Mouse (Mus musculus) myocyte (in vitro differentiated cells): ENCODE results near the gene Ddx60. TPM values are rescaled to one million over a fixed set of nuclear protein-coding genes. Genes with fewer than 3 reads are reported as not detected.

Experiments
- H3K27me3 ChIP-seq: one replicate; pipeline ENCODE4 v1.6.1; 2011; ENCODE audit not compliant: control insufficient read depth, insufficient read depth, insufficient read length
- H3K36me3 ChIP-seq: one replicate; pipeline ENCODE4 v1.6.1; 2011; ENCODE audit not compliant: control insufficient read depth, insufficient read depth
- H3K4me2 ChIP-seq: one replicate; pipeline ENCODE4 v1.6.1; 2011; ENCODE audit warnings: low read depth, control low read depth
- H3K4me3 ChIP-seq: one replicate; pipeline ENCODE4 v1.5.1; 2011; ENCODE audit warnings: mild to moderate bottlenecking, control low read depth, moderate library complexity
- H3K79me2 ChIP-seq: one replicate; pipeline ENCODE4 v1.6.1; 2011; ENCODE audit not compliant: control insufficient read depth, insufficient read depth
- H3ac ChIP-seq: one replicate; pipeline ENCODE4 v1.6.1; 2011; ENCODE audit not compliant: control insufficient read depth, insufficient read length
- CEBPB ChIP-seq: IDR thresholded peaks from 2 replicates; pipeline ENCODE4 v1.6.1; 2011; ENCODE audit warnings: mild to moderate bottlenecking, moderate library complexity; ENCODE audit not compliant: poor library complexity, insufficient read depth, severe bottlenecking
- E2F4 ChIP-seq: IDR thresholded peaks from one replicate; pipeline ENCODE4 v1.6.1; 2011; ENCODE audit warnings: mild to moderate bottlenecking, control low read depth, moderate library complexity; ENCODE audit not compliant: insufficient read depth
- MAX ChIP-seq: IDR thresholded peaks from one replicate; pipeline ENCODE4 v1.6.1; 2011; ENCODE audit warnings: low read depth, mild to moderate bottlenecking, control low read depth
- MYOD1 ChIP-seq, 3 experiments: IDR thresholded peaks; one replicate each; pipeline ENCODE4 v1.6.1; 2011; ENCODE audit warnings: control low read depth in 2 of 3, low read depth in 2 of 3, mild to moderate bottlenecking in 2 of 3, moderate library complexity in 1 of 3; ENCODE audit not compliant: insufficient read length in 2 of 3, control insufficient read depth in 1 of 3
- MYOG ChIP-seq, 3 experiments: IDR thresholded peaks; one replicate each; pipeline ENCODE4 v1.6.1; 2011; ENCODE audit warnings: control low read depth in 2 of 3, low read depth in 2 of 3, mild to moderate bottlenecking in 2 of 3; ENCODE audit not compliant: insufficient read length in 2 of 3, control insufficient read depth in 1 of 3, insufficient read depth in 1 of 3
- POLR2A ChIP-seq: IDR thresholded peaks from one replicate; pipeline ENCODE4 v1.6.1; 2011; ENCODE audit warnings: low read depth, mild to moderate bottlenecking, control low read depth, moderate library complexity; ENCODE audit not compliant: insufficient read length
- POLR2AphosphoS2 ChIP-seq: IDR thresholded peaks from one replicate; pipeline ENCODE4 v1.6.1; 2011; ENCODE audit warnings: low read depth, control low read depth; ENCODE audit not compliant: insufficient read length
- REST ChIP-seq: IDR thresholded peaks from one replicate; pipeline ENCODE4 v1.6.1; 2011; ENCODE audit warnings: mild to moderate bottlenecking, control low read depth, moderate library complexity; ENCODE audit not compliant: insufficient read depth, insufficient read length
- SRF ChIP-seq: IDR thresholded peaks from one replicate; pipeline ENCODE4 v1.6.1; 2011; ENCODE audit warnings: low read depth; ENCODE audit not compliant: control insufficient read depth, insufficient read length
- TCF12 ChIP-seq: IDR thresholded peaks from one replicate; pipeline ENCODE4 v1.6.1; 2011; ENCODE audit warnings: mild to moderate bottlenecking, control low read depth; ENCODE audit not compliant: poor library complexity, insufficient read depth, severe bottlenecking
- TCF3 ChIP-seq: IDR thresholded peaks from one replicate; pipeline ENCODE4 v1.6.1; 2011; ENCODE audit warnings: low read depth, control low read depth; ENCODE audit not compliant: insufficient read length
- USF1 ChIP-seq: IDR thresholded peaks from one replicate; pipeline ENCODE4 v1.6.1; 2011; ENCODE audit warnings: low read depth, mild to moderate bottlenecking, control low read depth, moderate library complexity
- polyA plus RNA-seq: library from polyadenylated mRNA; unstranded; fragments of >200 nt; fragmentation: generic; extraction: Trizol; gene quantifications from one replicate; pipeline ENCODE4 v1.2.1, GENCODE M21; 2012; ENCODE audit warnings: missing spikeins

Ddx60 gene
- polyA plus RNA-seq, 1 experiment, result 0.04 TPM

GRCm38 (mm10) chr8:61969581-61969980 lies 41.7 kb downstream of the Ddx60 start:
- Histone ChIP-seq H3K4me3 (no peak overlapping the region), H3ac (no peak overlapping the region), H3K4me2 (no peak overlapping the region), H3K36me3 (no peaks in the 10 kb centered on the region), H3K27me3 (no peaks in the 10 kb centered on the region), H3K79me2 (no peaks in the 10 kb centered on the region)
- TF ChIP-seq USF1 (no peak), POLR2A (no peak), CEBPB (no peak), MYOD1 (IDR thresholded peaks at IDR 0.05; ENCODE audit: control insufficient read depth in 1 of 3, insufficient read length in 2 of 3, low read depth in 2 of 3) (no peak), E2F4 (no peak), MAX (no peak), SRF (no peak), POLR2AphosphoS2 (no peak)

GRCm38 (mm10) chr8:61984941-61985340 lies 57.1 kb downstream of the Ddx60 start:
- H3K4me2 ChIP-seq, result no peak overlapping the region
- H3K4me3 ChIP-seq, result no peak overlapping the region
- peaks cover 5% of the 10 kb centered on the region for H3K27me3 ChIP-seq
- H3K36me3 ChIP-seq, result no peaks in the 10 kb centered on the region
- H3K79me2 ChIP-seq, result no peaks in the 10 kb centered on the region
- no peak overlapping the region for H3ac ChIP-seq
- TF ChIP-seq E2F4 (no peak), SRF (no peak), TCF12 (no peak), TCF3 (no peak), MYOD1 (IDR thresholded peaks at IDR 0.05; ENCODE audit: control insufficient read depth in 1 of 3, insufficient read length in 2 of 3, low read depth in 2 of 3) (no peak), MAX (no peak), MYOG (IDR thresholded peaks at IDR 0.05; ENCODE audit: control insufficient read depth in 1 of 3, insufficient read depth in 1 of 3, insufficient read length in 2 of 3, low read depth in 2 of 3) (no peak), CEBPB (no peak), POLR2A (no peak), REST (no peak), USF1 (no peak)

- Histone ChIP-seq H3ac (no peak overlapping the region), H3K79me2 (no peaks in the 10 kb centered on the region), H3K36me3 (no peaks in the 10 kb centered on the region), H3K4me3 (no peak overlapping the region), H3K4me2 (peak overlapping the region; percentile 18), H3K27me3 (peaks cover 5% of the 10 kb centered on the region)
- TF ChIP-seq MYOD1 (IDR thresholded peaks at IDR 0.05; ENCODE audit: control insufficient read depth in 1 of 3, insufficient read length in 2 of 3, low read depth in 2 of 3), result peak in 2 of 3 experiments; percentile 9 to 55
- TF ChIP-seq SRF, result peak; percentile 53
- TF ChIP-seq E2F4, result no peak
Observed at GRCm38 (mm10) chr8:61985703-61986475, 58.0 kb downstream of the Ddx60 start.

GRCm38 (mm10) chr8:61989464-61989863 lies 61.6 kb downstream of the Ddx60 start:
- H3K36me3 ChIP-seq, result no peaks in the 10 kb centered on the region
- H3K4me3 ChIP-seq, result no peak overlapping the region
- no peak overlapping the region for H3ac ChIP-seq
- TF ChIP-seq TCF3, result no peak
- TF ChIP-seq MYOD1 (IDR thresholded peaks at IDR 0.05; ENCODE audit: control insufficient read depth in 1 of 3, insufficient read length in 2 of 3, low read depth in 2 of 3), result no peak
- TF ChIP-seq USF1, result no peak
- TF ChIP-seq E2F4, result no peak
- TF ChIP-seq TCF12, result no peak
- no peak for TF ChIP-seq POLR2AphosphoS2
- no peak for TF ChIP-seq MYOG (IDR thresholded peaks at IDR 0.05; ENCODE audit: control insufficient read depth in 1 of 3, insufficient read depth in 1 of 3, insufficient read length in 2 of 3, low read depth in 2 of 3)
- TF ChIP-seq MAX, result no peak
- no peak for TF ChIP-seq SRF
- TF ChIP-seq REST, result no peak
- H3K27me3 ChIP-seq, result peaks cover 5% of the 10 kb centered on the region
- no peak overlapping the region for H3K4me2 ChIP-seq
- H3K79me2 ChIP-seq, result no peaks in the 10 kb centered on the region

- Histone ChIP-seq H3K27me3 (peaks cover 5% of the 10 kb centered on the region), H3K36me3 (no peaks in the 10 kb centered on the region), H3K4me3 (no peak overlapping the region), H3ac (no peak overlapping the region), H3K79me2 (no peaks in the 10 kb centered on the region), H3K4me2 (no peak overlapping the region)
- TF ChIP-seq MYOG (IDR thresholded peaks at IDR 0.05; ENCODE audit: control insufficient read depth in 1 of 3, insufficient read depth in 1 of 3, insufficient read length in 2 of 3, low read depth in 2 of 3), result no peak
Observed at GRCm38 (mm10) chr8:61992796-61993195, 64.9 kb downstream of the Ddx60 start.
